Mouse (Mus musculus): ENCODE results near the gene Shoc2. TPM values are rescaled to one million over a fixed set of nuclear protein-coding genes. Genes with fewer than 3 reads are reported as not detected.

The Shoc2 gene
- polyA plus RNA-seq, 2 experiments, result 26.9 to 44.8 TPM

DNA sequence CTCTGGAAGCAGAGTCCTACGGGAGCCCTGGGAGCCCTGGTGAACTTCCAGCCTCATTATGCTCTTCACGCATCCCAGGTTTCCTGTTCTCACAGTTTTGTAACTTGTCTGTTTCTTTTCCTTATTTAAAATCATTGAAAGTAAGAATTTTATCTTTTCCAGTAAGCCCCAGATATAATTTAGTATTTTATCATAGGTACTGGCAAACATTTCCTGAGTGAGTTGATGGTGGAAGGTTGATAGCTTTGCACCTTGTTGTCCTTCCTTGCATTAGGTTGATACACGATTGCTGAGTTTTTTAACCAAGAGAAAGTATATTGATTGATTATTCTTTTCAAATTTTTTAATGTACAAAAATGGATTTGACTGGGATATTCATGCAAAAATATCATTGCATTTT is 25.1 kb downstream of the Shoc2 start:
- Histone ChIP-seq H3K9me3 (ENCODE audit: control insufficient read depth, low read length) (no peaks in the 10 kb centered on the region), H3K4me1 (ENCODE audit: control insufficient read depth, insufficient read depth, low read length) (no peaks in the 10 kb centered on the region), H3K27me3 (ENCODE audit: control insufficient read depth, insufficient read depth, low read length) (no peaks in the 10 kb centered on the region), H3K9ac (ENCODE audit: low read depth, low read length, severe bottlenecking) (no peak overlapping the region), H3K27ac (replicated peaks; ENCODE audit: low read depth, low read length) (no peak overlapping the region), H3K4me3 (replicated peaks; ENCODE audit: low read length) (no peak overlapping the region), H3K4me2 (replicated peaks; ENCODE audit: low read depth, low read length, severe bottlenecking) (no peak overlapping the region), H3K36me3 (ENCODE audit: control insufficient read depth, insufficient read depth, low read length) (no peaks in the 10 kb centered on the region)
- WGBS, result 87% methylated on average over 3 of the region's 3 CpGs
- ATAC-seq (ENCODE audit: low FRiP score, low read depth) (no peak), DNase-seq (ENCODE audit: low spot score) (no peak)
- no peak for TF ChIP-seq POLR2A (IDR thresholded peaks at IDR 0.05; ENCODE audit: borderline replicate concordance, extremely low read depth, insufficient read depth, insufficient read length)

DNA sequence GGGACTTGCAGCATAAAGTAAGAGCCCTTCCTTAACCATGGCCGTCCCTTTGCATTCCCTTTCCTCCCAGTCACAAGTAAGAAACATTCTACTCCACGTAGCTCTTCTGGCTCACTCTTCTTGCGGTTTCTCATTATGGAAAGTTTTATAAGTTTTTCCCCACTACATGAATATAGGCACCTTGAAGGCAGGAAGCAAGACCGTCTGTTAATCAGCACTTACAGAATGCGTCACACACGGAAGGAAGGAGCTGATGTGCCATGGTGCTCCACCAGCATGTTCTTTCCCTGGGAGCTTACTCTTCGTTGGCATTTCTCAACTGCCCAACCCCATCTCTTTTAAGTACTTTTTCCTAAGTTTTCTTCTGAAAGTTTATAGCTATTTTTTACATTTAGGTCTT is 27.8 kb downstream of the Shoc2 start:
- no peak overlapping the region for H3K4me3 ChIP-seq (replicated peaks; ENCODE audit: low read length)
- H3K9me3 ChIP-seq (ENCODE audit: control insufficient read depth, low read length), result 0 out of 2 replicates have a peak, but pooled peaks cover 5% of the 10 kb centered on the region
- H3K4me2 ChIP-seq (replicated peaks; ENCODE audit: low read depth, low read length, severe bottlenecking), result no peak overlapping the region
- no peaks in the 10 kb centered on the region for H3K4me1 ChIP-seq (ENCODE audit: control insufficient read depth, insufficient read depth, low read length)
- WGBS, result 61% methylated on average over 7 of the region's 7 CpGs
- DNase-seq (ENCODE audit: low spot score) (no peak), ATAC-seq (ENCODE audit: low FRiP score, low read depth) (no peak)
- H3K27ac ChIP-seq (replicated peaks; ENCODE audit: low read depth, low read length), result no peak overlapping the region
- peaks cover under 1% of the 10 kb centered on the region; the same call in 1 of the 2 replicates for H3K36me3 ChIP-seq (ENCODE audit: control insufficient read depth, insufficient read depth, low read length)
- no peak overlapping the region for H3K9ac ChIP-seq (ENCODE audit: low read depth, low read length, severe bottlenecking)
- no peaks in the 10 kb centered on the region for H3K27me3 ChIP-seq (ENCODE audit: control insufficient read depth, insufficient read depth, low read length)
- no peak for TF ChIP-seq POLR2A (IDR thresholded peaks at IDR 0.05; ENCODE audit: borderline replicate concordance, extremely low read depth, insufficient read depth, insufficient read length)

DNA sequence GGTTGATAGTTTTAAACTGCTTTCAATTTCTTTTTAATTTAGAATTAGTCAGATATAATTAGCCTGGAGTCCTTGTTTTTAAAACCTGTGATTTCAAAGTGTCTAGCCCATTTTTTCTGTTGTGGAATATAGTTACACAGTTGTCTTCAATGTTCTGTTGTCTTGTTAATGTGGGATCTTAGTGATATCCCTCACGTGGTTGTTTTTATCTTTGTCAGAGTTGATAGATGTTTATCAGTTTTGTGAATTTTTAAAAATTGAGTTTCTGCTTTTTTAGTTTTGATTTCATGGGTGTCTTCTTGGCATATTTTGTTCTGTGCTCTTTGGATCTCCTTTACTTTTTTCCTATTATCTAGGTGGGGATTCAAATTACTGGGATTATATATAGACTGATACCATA is 29.6 kb downstream of the Shoc2 start:
- Histone ChIP-seq H3K4me1 (ENCODE audit: control insufficient read depth, insufficient read depth, low read length) (no peaks in the 10 kb centered on the region), H3K4me3 (replicated peaks; ENCODE audit: low read length) (no peak overlapping the region), H3K36me3 (ENCODE audit: control insufficient read depth, insufficient read depth, low read length) (peaks cover 3% of the 10 kb centered on the region; the same call in 1 of the 2 replicates), H3K27ac (replicated peaks; ENCODE audit: low read depth, low read length) (no peak overlapping the region), H3K9me3 (ENCODE audit: control insufficient read depth, low read length) (peaks cover 13% of the 10 kb centered on the region; the same call in 1 of the 2 replicates), H3K9ac (ENCODE audit: low read depth, low read length, severe bottlenecking) (no peak overlapping the region), H3K27me3 (ENCODE audit: control insufficient read depth, insufficient read depth, low read length) (no peaks in the 10 kb centered on the region), H3K4me2 (replicated peaks; ENCODE audit: low read depth, low read length, severe bottlenecking) (no peak overlapping the region)
- 83% methylated on average over 1 of the region's 1 CpGs for WGBS
- TF ChIP-seq POLR2A (IDR thresholded peaks at IDR 0.05; ENCODE audit: borderline replicate concordance, extremely low read depth, insufficient read depth, insufficient read length), result no peak
- no peak for ATAC-seq (ENCODE audit: low FRiP score, low read depth)
- no peak for DNase-seq (ENCODE audit: low spot score)

DNA sequence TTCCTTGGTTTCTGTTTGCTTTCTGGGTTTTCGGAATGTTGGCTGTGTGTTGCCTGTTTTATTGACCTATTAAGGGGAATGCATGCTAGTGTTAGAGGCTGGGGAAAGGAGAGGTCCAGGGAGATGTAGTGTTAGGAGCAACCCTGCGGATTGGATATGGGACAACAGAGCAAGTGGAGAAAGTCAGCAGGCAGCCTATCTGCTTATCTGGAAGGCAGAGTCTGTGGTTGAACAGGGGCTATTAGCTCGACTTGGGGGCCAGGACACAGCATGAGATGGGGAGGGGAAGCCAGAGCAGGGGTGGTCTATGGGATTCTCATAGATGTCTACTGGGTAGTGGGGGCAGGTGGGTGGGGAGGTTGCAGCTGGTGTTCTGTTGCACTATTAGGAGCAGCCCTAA is 37.9 kb downstream of the Shoc2 start:
- no peak overlapping the region for H3K4me3 ChIP-seq (replicated peaks; ENCODE audit: low read length)
- ATAC-seq (ENCODE audit: low FRiP score, low read depth), result no peak
- peaks cover 7% of the 10 kb centered on the region for H3K4me1 ChIP-seq (ENCODE audit: control insufficient read depth, insufficient read depth, low read length)
- H3K9me3 ChIP-seq (ENCODE audit: control insufficient read depth, low read length), result peaks cover 8% of the 10 kb centered on the region; the same call in 1 of the 2 replicates
- no peak for TF ChIP-seq POLR2A (IDR thresholded peaks at IDR 0.05; ENCODE audit: borderline replicate concordance, extremely low read depth, insufficient read depth, insufficient read length)
- H3K27ac ChIP-seq (replicated peaks; ENCODE audit: low read depth, low read length), result no peak overlapping the region
- WGBS, result 37% methylated on average over 3 of the region's 3 CpGs
- DNase-seq (ENCODE audit: low spot score), result no peak
- H3K36me3 ChIP-seq (ENCODE audit: control insufficient read depth, insufficient read depth, low read length), result peaks cover 1% of the 10 kb centered on the region; the same call in 1 of the 2 replicates
- no peaks in the 10 kb centered on the region for H3K27me3 ChIP-seq (ENCODE audit: control insufficient read depth, insufficient read depth, low read length)
- H3K4me2 ChIP-seq (replicated peaks; ENCODE audit: low read depth, low read length, severe bottlenecking), result no peak overlapping the region
- no peak overlapping the region for H3K9ac ChIP-seq (ENCODE audit: low read depth, low read length, severe bottlenecking)

DNA sequence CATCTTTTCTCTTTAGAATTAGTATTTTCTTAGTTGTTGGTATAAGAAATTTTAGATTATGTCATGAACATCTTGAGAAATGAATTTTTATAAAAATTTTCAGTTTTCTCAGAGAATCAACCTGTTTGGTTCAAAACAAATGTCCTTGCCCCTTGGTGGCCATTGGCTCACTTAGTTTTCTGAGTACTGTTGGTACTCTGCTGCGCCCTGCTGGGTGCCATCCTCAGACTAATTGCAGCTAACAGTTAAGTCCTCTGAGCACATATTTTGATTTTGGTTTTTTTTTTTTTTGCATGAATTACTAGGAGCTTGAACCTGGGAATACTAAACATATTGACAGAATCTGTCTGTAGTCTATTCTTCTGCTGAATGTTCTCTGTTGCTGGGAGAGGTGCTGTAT is 39.2 kb downstream of the Shoc2 start:
- no peak for TF ChIP-seq POLR2A (IDR thresholded peaks at IDR 0.05; ENCODE audit: borderline replicate concordance, extremely low read depth, insufficient read depth, insufficient read length)
- WGBS, result 96% methylated on average over 1 of the region's 1 CpGs
- Histone ChIP-seq H3K27ac (replicated peaks; ENCODE audit: low read depth, low read length) (no peak overlapping the region), H3K4me2 (replicated peaks; ENCODE audit: low read depth, low read length, severe bottlenecking) (no peak overlapping the region), H3K4me3 (replicated peaks; ENCODE audit: low read length) (no peak overlapping the region), H3K36me3 (ENCODE audit: control insufficient read depth, insufficient read depth, low read length) (peaks cover 7% of the 10 kb centered on the region), H3K4me1 (ENCODE audit: control insufficient read depth, insufficient read depth, low read length) (peaks cover 7% of the 10 kb centered on the region), H3K9ac (ENCODE audit: low read depth, low read length, severe bottlenecking) (no peak overlapping the region), H3K9me3 (ENCODE audit: control insufficient read depth, low read length) (peaks cover 3% of the 10 kb centered on the region; the same call in 1 of the 2 replicates), H3K27me3 (ENCODE audit: control insufficient read depth, insufficient read depth, low read length) (no peaks in the 10 kb centered on the region)
- DNase-seq (ENCODE audit: low spot score) (no peak), ATAC-seq (ENCODE audit: low FRiP score, low read depth) (no peak)

DNA sequence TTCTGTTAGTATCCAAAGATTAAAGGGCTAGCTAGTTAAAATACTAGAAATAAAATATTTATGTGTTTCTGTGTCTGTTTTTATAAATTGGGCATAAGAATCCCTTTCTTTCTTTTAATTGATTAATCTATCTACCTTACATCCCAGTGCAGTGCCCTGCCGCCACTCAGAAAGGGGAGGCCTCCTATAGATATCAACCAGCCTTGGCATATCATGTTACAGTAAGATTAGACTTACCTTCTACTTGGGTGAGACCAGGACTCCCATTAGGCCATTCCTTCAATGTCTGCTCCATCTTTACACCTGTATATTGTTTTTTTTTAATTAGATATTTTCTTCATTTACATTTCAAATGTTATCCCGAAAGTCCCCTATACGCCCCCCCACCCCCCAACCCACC is 40.5 kb downstream of the Shoc2 start:
- TF ChIP-seq POLR2A (IDR thresholded peaks at IDR 0.05; ENCODE audit: borderline replicate concordance, extremely low read depth, insufficient read depth, insufficient read length), result no peak
- ATAC-seq (ENCODE audit: low FRiP score, low read depth) (no peak), DNase-seq (ENCODE audit: low spot score) (no peak)
- peaks cover 7% of the 10 kb centered on the region for H3K4me1 ChIP-seq (ENCODE audit: control insufficient read depth, insufficient read depth, low read length)
- H3K27ac ChIP-seq (replicated peaks; ENCODE audit: low read depth, low read length), result no peak overlapping the region
- peaks cover 12% of the 10 kb centered on the region for H3K36me3 ChIP-seq (ENCODE audit: control insufficient read depth, insufficient read depth, low read length)
- no peak overlapping the region for H3K4me2 ChIP-seq (replicated peaks; ENCODE audit: low read depth, low read length, severe bottlenecking)
- no peak overlapping the region for H3K9ac ChIP-seq (ENCODE audit: low read depth, low read length, severe bottlenecking)
- 95% methylated on average over 3 of the region's 3 CpGs for WGBS
- no peak overlapping the region for H3K4me3 ChIP-seq (replicated peaks; ENCODE audit: low read length)
- no peaks in the 10 kb centered on the region for H3K27me3 ChIP-seq (ENCODE audit: control insufficient read depth, insufficient read depth, low read length)
- no peaks in the 10 kb centered on the region for H3K9me3 ChIP-seq (ENCODE audit: control insufficient read depth, low read length)

Data from limb, embryonic 14.5 days (tissue).